Mouse (Mus musculus): ENCODE measurements around the gene Epb41l1.

Epb41l1 gene

DNA sequence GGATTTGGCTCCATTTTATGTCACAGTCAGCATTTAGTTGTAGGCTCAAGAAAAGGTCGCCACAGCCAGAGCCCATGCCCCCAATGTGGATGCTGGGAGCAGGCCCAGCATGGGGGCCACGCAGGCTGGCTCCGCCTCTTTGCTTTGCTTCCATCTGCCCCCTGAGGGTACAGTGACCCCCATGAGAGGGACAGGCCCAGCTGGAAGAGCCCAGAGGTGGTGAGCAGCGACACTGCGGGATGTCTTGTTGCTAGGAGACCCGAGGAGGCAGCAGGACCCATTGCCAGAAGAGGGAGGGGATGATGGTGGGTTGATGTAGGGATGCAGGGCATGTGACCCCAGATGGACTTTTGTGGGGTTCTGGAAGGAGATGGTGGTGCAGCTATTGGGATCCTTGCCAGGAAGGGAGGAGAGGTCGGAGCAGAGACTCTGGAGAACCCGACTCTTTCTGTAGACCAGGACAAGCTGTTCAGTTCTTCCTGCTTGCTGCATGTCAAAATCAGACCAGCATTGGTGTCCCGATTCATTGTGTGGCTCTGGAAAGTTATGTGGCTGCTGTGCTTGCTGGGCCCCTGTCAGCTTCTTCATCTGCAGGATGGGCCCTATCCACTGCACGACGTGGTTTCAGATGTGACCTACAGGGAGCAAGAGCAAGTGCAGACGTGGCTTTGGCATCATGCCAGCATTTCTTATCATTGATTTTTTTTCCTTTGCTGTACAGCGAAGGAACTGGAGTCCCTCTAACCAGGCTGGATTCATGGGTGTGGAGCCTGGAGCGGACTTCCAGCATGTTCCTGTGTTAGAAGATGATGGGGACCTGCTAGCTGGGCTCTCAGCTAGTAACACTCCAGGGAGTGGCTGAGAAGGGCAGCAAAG lies 41.7 kb downstream of the Epb41l1 start:
- DNase-seq = peak; percentile 63

DNA sequence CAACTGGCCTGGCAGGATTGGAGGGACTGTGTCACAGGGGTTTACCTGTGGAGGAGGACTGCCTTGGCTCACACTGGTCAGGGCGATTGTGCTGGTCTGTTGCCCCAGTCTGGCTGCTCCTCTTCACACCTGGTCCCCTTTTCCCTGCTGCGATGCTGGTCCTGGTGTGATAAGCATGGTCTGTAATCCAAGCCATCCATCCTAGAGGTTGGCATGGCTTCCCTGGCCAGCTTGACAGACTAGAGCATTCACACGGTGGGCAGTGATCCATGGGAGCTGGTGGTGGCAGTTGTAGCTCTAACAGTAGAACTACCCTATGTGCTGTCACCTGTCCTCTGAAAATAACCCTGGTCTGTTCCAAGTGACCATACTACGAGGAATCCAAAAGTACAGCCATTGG lies 43.7 kb downstream of the Epb41l1 start:
- no peak for DNase-seq

DNA sequence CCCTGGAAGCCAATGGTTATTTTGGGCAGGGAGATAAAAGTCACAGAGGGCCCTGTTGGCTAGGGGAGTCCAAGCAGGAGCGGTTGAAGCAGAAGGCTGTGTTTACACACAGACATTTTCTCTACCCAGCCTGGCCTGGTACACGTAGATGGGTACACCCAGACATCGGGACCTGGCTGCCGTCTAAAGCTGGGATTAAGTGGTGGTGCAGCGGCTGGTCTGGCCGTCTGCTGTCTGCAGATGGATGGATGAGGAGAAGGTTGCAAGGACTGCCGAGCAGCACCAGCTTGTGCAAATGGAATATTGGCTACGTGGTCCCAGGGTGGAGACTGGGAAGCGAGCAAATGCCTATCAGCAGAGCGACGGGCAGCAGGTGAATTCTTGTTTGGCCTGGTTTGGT lies 46.8 kb downstream of the Epb41l1 start:
- DNase-seq = no peak

DNA sequence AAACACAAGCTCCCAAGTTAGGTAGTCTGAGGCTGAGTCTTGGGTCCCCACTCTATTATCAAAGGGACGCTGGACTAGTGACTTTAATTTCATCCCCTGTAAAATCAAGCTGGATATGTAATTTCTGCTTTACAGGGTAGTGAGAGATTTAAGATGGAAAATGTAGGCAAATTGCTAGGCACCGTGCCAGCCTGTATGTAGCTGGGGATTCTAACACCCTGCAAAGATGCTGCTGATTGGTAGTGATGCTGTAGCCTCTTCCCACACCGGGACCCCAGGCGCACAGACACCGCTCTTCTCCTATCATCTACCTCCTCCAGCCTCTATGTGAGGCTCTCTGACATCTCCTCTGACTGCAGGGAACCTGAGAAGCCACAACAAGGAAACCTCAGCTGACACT lies 48.2 kb downstream of the Epb41l1 start:
- DNase-seq = no peak

DNA sequence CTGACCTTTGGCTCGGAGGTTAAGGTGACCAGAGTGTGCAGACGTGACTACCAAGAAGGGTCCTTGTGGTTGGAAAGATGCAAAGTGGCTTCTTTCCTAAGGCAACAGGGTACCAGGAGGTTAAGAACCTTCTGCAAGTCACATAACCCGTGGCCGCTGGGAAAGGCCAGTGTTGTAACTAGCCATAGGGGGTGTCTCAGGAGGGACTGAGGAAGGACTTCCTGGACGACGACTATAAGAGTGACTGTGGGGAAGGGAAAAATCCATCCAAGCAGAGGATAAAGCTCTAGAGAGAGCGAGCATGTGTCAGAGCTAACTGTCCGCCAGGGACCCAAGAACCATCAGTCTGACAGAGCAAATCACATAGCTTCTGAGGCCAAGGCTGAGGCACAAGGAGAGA lies 48.8 kb downstream of the Epb41l1 start:
- DNase-seq = no peak

DNA sequence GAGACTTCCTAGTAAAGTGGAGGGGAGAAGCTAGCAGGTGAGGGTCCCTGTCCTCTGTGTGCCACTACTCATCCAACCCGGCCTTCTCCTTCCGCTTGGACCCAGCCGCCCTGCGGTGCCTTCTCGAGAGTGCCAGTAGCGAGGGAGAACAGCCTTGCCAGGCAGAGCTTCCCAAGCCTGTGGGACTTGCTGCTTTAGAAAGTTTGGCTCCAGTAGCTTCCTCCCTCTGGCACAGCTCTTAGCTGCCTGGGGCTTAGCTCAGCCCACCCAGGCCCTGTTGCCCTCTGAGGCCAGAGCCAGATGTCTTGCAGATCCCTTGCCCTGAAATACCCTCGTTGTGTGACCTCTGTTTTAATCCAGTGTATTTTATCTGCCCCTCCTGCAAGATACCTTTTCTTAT lies 50.2 kb downstream of the Epb41l1 start:
- no peak for DNase-seq

DNA sequence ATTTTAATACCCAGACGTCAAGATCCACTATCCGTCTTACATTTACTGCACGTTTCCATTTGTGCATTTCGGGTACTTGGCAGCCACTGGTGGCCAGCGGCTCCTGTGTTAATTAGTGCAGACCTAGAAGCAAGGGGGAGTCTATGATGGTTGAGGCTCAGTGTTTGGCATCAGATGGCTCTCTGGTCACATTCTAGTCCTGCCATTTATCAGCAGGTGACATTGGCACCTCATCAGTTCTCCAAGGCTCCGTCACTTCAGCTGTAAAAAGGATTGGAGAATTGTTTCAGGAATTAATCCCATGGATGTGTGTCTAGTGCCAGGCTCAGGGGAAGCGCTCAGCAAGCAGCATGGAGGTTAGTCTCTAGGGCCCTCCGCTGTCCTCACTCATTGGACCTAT lies 51.6 kb downstream of the Epb41l1 start:
- no peak for DNase-seq

DNA sequence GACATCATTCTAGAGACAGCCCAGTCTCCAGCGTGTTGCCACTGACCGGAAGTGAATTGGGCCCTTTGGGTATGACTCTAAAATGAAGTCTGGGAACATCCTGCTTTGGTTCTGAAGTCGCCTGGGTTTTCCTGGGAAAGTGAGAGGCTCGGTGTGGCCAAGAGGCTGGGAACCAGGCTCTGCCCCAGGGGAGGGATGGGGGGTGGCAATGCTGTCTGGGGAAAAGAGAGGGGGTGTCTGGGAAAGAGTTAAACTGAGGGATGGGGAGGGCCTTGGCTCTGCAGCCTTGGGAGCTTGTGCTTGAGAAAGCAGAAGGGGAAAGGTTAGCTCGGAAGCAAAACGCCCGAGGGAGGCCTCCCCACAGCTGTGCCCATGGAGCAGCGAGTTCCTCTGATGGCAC lies 53.0 kb downstream of the Epb41l1 start:
- no peak for DNase-seq

DNA sequence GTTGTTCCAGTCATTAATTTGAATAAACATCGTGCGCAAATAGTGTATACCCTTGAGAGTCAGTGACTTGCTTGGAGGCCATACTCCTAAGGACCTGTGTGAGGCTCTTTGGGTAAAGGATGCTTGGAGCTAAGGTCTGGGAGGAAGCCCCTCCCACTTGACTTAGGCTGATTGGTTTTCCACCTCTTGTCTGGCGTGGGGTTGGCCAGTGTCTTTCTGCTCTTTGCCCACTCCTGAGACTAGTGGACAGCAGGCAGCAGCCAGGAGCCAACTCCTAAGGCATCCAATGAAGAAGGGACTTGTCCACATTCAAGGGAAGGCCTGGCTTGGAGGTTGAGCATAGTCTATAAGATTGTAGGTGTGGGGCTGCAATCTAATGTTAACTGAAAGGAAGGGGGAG lies 53.4 kb downstream of the Epb41l1 start:
- no peak for DNase-seq

DNA sequence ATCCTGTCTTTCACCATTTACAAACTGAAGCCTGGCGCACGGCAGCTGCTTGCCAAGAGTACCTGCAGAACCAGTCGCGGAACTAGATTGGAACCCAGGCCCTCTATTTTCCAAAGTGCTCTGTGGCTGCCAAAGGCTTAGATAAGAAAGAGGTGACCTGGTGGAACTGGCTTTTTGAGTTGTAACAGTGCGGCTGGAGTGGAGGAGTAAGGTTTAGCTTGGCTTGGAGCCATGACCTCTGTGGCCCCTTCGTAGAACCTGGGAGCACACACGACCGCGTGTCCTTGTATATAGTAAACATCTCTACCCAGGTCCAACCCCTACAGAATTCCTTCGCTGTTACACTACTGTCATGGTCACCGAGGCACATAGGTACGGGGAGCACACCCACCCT lies 54.2 kb downstream of the Epb41l1 start:
- DNase-seq = no peak

DNA sequence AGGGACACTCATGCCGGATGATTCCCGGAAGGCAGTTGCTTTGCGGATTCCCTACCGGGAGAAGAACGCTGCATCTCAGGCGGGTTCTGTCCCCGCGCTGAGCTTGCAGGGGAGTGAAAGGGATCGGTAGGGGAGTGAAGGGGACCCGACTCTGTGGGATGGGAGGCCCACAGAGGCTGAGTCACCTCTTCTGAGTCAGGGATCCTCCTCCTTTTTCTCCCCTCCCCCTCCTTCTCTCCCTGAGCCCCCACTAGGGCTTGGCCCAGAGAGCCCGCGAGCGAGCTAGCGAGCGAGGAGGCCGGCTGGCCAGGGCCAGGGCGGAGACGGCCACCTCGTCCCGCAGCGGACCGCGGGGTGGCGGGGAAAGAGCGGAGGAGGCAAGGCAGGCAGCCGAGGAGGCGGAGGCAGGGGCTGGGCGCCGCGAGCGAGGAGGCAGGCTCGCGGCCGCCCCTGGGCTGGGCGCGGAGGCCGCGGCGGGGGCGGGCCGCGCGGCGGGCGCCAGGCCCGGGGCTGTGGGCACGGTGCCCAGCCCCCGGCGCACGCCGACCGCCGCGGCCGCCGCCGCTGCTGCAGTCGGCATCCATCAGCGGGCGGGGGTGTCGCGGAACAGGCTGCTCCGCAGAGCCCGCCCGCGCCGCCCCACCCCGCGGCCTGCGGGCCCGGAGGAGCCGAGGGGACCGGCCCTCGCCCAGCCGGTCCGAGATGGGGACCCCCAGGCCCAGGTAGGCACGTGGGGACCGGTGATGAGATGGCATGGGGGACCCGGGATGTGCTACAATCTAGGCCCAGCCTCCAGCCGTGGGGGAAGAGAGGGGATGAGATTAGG lies 54.8 kb downstream of the Epb41l1 start:
- peak; percentile 88 for DNase-seq

DNA sequence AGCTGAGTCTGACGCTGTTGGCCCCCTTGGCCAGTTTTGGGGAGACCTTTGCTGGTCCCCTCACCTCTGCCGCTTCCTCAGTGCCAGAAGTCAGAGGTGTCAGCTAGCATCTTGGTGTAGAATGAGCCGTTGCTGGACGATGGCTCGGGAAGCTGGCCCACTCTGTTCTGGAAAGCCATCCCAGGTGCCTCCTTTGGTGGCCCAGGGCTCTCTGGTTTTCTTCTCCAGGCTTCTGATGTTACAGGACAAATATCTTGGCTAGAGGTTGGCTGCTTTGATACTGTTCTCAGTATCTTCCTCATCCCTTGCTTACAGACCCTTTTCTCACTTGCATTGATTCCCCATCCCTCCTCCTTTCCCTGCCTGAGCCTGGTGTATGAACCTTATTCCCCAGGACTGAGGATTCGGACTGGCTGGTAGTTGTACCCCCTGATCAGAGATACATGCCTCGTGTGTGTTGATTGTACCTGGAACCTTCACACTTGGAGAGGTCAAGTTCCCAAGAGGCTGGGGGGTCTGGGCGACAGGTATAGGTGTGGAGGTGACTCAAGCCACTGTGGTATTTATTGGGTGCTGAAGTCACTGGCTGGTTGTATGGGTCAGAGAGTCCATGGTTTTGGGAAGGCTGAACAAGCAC lies 55.5 kb downstream of the Epb41l1 start:
- DNase-seq = no peak

DNA sequence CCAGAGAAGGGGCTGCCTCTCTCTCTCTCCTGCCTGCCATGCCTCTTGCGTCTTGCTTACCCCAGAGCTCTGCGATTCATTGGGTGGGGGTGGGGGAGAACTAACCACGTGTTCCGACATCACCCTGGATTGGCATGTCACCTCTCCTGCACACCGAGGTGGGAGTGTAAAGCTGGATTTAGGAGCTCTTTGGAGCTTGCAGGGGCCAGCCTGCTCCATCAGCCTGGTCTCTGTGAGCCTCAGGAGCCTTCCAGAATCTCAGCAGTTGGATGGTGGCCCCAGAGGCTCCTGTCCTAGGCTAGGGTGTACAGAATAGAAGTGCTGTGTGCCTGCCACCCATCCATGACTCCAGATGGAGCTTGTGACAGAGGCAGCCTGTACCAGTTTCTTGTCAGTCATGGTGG lies 56.0 kb downstream of the Epb41l1 start:
- no peak for DNase-seq

DNA sequence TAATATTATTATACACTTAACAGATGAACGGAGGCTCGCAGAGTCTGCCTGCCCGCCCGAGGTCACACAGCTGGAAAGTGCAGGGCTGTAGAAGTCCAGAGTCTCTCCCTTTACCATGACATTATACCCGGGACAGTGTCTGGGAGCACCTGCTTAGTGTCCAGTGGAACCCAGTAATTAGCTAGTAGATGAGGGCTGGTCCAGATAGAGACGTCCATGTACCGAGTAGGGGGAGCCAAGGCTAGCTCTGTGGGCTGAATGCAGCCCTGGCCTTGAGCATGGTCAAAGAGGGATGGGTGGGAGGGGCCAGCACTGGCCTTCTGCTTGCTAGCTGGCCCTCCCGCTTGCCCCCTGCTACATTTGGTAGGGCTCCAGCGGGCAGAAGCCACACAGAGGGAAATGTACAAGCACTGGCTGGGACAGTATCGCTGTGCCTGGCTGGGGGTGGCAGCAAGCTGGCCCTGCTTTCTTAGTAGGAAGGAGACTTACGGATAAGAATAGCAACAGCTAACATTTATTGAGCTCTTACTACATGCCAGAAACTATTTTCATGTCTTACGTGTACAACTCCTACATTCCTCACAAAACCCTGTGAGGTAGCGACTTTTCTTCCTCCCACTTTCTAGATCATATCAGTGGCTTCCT lies 57.5 kb downstream of the Epb41l1 start:
- no peak for DNase-seq

DNA sequence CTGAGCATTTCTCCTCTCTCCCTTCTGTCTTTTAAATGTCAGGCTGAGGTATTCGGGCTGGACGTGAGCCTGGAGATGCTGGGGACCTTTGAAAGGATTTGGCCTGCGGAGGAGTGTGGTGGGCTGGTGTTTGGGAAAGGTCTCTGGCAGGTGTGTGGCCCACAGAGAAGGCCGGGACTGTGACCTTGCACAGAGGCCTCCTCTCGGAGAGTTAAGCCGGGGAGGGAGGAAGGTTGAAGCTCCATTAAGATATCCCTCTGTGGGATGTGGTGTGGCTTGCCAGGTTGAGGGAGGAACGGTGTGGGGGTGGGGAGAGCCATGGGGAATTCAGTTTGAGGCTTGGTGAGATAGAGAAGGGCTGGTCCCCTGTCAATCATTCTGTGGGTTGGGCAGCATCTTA lies 59.1 kb downstream of the Epb41l1 start:
- no peak for DNase-seq

DNA sequence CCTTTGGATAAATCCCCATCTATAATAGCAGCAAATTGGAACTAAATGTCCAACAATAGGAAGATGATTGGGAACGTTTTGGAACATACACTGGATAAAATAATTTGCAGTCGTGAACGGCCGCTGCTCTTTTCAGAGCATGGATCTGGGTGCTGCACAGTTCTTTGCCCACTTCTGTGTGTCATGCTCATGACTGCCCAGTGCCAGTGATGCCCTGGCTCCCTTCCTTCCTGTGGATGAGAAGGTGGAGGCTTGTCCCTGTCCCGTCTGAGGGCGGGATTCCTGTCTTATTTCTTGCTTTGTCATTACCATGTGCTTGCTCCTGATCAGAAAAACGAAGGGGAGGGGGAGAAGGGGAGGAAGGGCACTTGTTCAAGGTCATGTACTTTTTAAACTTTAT lies 59.6 kb downstream of the Epb41l1 start:
- DNase-seq = no peak

DNA sequence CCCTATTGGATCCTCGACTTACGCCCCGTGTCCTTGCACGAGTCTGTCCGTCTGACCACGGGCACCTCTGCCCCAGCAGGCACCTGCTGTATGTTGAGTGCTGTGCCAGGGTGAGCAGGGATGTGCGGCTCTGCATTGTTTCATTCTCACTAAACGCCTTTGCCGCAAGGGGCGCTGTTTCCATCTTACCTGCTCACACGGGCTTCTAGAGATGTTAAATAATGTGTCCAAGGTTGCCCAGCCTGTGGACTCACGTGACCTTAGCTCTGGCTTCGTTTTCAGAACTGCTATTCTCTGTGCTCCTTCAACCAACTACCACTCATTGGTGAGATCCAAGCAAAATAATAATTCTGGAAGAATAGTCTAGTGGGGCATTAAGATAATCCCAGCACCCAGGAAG lies 61.6 kb downstream of the Epb41l1 start:
- peak; percentile 69 for DNase-seq

DNA sequence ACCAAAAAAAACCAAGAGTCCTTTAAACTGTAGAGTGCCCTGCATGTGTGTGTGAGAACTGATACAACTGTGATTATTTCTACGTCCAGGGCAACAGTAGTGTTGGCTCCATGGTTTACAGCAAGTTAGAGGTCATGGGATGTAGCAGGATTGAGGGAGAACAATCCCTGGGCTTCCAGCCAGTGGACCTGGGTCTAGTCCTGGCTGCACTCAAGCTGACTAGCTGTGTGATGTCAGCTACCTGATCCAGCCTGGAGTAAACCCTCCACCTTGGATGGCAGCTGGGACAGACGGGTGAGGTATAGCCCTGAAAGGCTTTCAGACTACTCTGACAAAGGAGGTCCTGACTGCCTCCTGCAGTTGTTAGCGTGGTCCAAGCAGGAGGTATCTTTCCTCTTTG lies 62.1 kb downstream of the Epb41l1 start:
- no peak for DNase-seq

DNA sequence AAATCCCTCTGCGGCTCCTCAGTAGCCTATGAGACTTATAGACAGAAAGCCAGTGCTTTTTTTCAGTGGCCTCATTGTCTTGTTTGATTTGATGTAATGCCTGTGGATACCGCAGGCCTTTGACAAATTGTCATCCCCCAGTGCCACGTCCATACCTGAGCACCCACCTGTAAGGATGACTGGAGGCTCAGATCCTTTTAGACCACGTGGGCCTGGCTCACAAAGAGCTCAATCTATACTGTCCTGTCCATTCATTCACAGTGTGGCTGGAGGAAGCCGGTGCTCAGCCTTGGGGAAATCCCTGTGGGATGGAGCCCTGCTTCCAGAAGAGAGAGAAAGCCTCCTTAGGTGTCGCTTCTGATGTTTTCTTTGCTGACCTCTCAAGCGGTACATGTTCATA lies 62.5 kb downstream of the Epb41l1 start:
- no peak for DNase-seq

DNA sequence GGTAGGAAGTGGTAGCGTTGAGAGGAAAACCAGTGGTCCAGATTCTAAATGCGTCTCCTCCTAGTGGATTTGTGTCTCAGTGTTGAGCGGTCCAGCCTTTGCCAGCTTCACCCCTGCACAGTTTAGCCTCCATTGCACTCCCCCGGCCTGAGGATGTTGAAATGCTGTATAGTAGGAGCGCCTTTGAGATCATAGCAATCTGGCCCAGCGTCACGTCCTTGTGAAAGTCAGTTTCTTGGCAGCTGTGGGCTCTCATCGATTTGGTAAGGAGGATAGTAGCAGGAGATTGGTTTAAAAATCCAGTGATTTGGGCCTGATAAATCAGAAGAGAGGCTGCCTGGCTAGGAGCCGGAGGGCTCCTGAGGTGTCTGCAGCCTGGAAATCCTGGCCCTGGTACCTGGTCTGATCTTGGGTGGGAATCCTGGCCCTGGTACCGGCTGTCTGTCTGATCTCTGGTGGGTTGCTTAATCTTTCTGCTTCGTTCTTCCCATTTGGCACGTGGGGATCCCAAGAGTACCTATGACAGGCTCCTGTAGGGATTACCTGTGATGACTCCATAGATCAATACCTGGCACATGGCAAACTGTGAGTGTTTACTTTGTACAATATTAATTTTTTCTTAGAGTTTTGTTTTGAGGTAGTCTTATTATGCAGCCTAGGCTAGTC lies 65.5 kb downstream of the Epb41l1 start:
- no peak for DNase-seq

DNA sequence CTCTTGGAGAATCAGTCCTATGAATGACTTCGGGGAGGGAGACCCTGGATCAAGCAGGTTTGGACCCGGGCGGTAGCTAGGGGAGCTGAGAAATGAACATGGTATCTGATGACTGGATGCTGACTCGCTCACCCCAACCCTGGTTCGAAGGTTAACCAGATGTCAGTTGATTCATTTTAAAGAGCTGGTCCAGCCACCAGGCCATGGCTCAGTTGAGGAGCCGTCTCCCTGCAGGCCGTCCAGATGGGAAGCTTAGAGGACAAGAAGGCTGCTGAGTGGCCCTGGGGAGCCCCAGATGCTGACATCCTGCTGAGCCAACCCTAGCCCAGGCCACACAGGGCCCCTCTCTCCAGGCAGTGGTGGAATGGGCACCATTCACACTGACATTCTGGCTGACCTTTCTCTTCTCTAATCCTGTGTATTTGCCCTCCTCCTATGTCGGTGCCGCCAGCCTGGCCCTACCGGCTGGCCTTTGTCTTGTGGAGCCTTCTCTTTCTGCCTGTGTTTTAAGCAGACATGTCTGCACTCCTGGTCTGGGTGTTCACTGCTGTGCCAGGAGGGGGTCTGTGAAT lies 67.0 kb downstream of the Epb41l1 start:
- no peak for DNase-seq

DNA sequence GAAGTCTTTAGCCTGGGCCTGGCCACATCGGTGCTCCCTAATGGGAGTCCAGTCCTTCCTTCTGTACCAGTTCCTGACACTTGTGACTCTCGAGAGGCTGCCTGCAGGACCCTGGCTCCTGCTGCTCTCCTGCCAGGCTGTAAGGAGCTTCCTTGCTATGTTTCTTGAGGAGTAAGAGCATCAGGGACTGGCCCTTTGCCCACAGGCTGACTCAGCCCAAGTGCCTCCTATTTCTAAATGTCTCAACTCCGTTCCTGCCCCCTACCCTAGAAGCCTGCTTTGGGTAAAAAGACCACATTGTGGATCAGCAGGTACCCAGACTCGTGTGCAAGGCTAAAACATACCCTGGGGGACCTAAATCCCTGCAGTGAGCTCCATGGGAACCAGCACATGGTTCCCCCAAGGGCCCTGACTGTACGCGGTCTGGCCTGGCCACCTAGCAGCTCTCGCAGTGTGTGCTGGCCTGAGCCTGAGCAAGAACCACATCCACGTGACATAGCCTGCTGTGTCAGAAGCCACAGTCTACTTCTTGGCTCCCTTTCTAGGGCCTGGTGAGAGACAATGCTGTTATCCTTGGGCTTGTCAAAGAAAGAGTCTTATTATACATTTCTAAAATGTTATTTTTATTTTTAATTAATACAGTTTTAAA lies 67.6 kb downstream of the Epb41l1 start:
- peak; percentile 44 for DNase-seq
